Mouse (Mus musculus): Measurements from ENCODE around the gene Ogfr.

Ogfr gene

DNA sequence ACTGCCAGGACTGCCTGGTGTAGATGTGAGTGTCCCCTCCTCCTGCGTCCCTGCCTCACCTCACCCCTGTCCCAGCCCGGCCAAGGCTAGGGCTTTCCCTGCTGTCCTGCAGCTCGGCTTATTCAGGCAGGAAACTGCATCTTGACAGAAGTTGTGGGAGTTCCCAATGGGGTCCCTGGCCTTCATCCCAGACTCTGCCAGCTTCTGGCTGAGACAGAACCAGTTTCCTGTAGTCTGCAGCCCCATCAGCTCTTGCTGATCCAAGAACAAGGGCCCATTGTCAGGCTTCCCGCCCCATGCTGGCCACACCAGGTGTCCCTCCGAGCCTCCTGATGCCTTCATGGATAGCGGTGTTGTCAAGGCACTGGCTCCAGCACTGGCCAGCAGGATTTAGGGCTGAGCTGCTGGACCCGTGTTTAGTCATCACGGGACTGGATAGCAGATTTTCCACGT lies 11.6 kb downstream of the Ogfr start:
- DNase-seq (ENCODE audit: low spot score in 2 of 2), result peak; percentile 74 to 82

DNA sequence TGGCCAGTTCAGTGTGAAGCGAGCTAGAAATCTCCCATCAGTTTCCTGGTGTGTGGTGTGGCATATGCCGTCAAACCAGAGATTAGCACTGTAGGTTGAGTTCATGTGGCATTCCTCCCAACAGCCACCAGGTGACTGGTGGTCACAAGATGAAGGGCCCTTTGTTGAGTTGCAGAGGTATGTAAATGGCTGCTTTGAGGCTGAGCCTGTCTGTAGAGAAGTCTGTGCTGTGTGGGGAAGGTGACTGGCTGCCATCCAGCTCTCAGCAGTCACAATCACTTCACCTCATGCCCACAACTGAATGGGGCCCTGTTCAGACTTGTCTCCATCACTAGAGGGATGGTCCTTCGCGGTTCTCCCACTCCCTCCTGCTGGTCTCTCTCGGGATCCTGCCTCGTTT lies 15.7 kb downstream of the Ogfr start:
- DNase-seq (ENCODE audit: low spot score in 2 of 2), result no peak

DNA sequence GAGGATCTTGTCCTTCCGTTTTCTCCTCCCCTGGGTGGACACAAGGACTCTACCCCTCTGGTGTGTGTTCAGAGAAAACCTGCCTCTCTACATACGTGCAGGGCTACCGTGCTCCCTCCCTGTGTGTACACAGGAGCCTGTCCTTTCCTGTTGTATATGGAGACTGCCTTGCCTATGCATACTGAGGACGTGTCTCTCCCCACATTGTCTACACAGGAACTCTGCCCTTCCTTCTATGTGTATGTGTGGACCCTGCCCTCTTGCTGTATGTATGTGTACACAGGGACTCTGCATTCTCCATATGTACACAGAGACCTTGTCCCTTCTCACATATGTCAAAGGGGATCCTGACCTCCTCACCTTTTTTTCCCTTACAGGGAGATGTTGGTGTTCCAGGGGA lies 21.2 kb downstream of the Ogfr start:
- DNase-seq (ENCODE audit: low spot score in 2 of 2), result no peak

DNA sequence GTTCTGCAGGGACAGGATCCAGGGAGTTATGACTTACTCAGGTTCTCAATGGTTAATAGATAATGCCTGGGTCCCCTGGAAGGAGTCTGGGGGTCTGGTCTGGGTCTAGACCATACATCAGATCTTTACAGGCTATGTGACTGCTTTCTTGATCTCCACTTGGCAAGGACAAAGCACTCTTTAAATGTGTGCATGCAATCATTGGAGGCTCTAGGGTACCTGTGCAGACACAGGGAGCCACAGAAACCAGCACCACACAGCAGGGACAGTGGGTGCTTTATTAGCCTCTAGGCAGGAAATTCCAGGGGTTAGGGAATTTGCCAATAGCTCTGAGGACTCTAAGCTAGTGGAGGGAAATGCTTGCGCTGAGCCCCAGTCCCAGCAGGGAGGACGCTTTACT lies 22.8 kb downstream of the Ogfr start:
- no peak for DNase-seq (ENCODE audit: low spot score in 2 of 2)

DNA sequence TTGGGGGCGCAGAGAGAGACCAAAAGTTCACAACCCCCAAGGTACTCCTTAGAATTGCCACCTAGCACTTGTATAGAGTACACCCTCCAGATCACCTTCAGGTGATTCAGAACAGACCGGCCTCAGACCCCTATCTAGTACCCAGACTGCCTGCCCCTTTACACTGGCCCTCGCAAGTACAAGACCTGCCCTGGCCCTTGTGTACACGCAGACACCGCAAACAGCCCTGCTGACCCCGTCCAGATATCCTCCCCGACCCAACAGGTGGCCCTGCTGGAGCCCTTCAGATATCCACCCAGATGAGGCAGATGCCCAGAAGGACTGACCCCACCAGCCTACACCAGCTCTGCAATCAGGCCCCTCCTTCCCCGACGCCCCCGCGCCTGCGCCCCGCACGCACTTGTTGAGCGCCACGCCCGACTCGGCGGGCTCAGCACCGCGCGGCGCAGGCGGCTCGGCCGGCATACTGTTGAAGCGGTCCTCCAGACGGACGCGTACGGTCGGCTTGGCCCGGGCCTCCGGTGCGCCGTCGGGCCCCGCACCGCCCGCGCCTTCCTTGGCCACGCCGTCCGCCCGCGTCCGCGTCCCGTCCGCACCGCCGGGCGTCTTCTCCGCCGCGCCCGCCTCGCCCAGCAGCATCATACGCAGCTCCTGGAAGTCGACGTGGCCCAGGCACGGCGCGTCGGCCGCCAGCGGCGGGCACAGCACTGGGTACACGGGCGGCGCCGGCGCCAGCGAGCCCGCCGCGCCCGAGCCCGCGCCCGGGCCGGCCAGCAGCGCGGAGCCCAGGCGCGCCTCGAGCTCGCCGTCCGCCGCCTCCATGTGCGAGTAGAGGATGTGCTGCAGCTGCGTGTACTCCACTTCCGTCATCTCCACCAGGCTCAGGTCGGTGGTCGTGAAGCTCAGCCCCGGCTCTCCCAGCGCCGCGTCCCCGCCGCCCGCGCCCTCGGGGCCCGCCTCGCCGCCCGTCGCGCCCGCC lies 52.8 kb downstream of the Ogfr start:
- DNase-seq (ENCODE audit: low spot score in 2 of 2), result no peak

DNA sequence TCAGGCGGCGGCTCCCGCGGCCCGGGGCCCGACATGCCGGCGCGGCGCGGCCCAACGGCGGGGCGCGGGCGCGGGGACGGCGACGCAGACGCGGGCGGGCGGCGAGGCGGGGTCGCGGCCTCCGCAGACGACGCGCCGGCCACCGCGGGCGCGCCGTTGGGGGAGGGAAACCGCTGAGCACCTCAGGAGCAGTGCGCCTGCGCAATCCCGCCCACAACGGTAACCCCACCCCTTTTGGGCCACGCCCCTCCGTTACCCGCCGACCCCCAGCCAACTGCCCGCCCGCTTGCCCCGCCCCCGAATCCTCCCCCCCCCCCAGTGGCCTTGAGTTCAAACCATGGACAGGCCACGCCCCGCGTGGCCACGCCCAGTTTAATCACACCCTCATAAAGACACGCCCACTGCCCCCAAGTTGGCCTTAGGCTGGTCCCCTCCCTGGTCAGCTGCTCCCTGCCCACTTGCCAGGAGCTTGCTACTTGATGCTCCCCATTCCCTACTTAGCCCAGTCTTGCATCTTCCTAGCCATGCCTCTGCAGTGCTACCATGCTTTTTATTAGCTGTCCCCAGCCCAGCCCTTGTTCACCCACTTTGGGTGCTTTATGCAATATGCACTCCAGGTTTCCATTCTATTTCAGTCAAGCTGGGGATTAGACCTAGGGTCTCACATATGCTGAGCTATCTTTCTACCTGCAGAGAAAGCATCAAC lies 53.7 kb downstream of the Ogfr start, which contains the start of gene Tcfl5:
TSS of gene Tcfl5 (minus strand) at position 154 of the 706 bp plus-strand sequence.
- DNase-seq (ENCODE audit: low spot score in 2 of 2), result no peak

DNA sequence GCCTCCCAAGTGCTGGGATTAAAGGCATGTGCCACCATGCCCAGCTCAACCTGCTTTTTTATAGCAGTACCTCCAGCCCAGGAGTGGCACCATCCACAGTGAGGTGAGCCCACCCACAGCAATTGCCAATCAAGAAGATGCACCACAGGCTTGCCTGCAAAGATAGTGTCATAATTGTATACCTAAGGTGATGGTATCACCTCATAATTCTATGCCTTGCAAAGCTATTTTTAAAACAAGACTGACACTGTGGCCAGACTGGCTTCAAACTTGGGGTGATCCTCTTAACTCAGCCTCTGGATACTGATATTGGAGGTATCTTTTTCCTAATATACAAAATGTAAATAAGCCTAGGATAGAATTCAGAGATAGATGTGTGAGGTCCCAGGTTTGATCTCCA lies 54.6 kb downstream of the Ogfr start:
- no peak for DNase-seq (ENCODE audit: low spot score in 2 of 2)
